Mouse (Mus musculus): ENCODE data around the gene Pparg. TPM values are rescaled to one million over a fixed set of nuclear protein-coding genes. Genes with fewer than 3 reads are reported as not detected.

Gene Pparg
- total RNA-seq (2023), result 1 to 10 TPM in 1 of 2 experiments, under 1 TPM in 1; 0.95 to 2.2 TPM

GRCm38 (mm10) chr6:115360776-115361605 lies at the start of gene Pparg:
Gene Pparg, plus strand, starts transcription at chr6:115360951.

Other genes starting within 250 kb of the Pparg start
- not detected for gene Syn2, start 226.0 kb upstream of the Pparg start, total RNA-seq (2023)
- gene Gm17482, start 133.6 kb upstream of the Pparg start, total RNA-seq (2023), result not detected
- not detected for gene Timp4, start 108.7 kb upstream of the Pparg start, total RNA-seq (2023)
- 1 to 10 TPM; 2.9 to 4.0 TPM for gene Tsen2, start 183.7 kb downstream of the Pparg start, total RNA-seq (2023)
- gene Mkrn2os, start 231.6 kb downstream of the Pparg start, total RNA-seq (2023), result not detected
- gene Mkrn2, start 241.0 kb downstream of the Pparg start, total RNA-seq (2023), result 10 to 100 TPM; 13.5 to 19.0 TPM